Mouse (Mus musculus): ENCODE measurements around the gene Nsun2.
"Not testable (repeated sequence)": the region's sequence is repeated elsewhere in the genome, so short reads cannot be mapped to it uniquely, and the experiment has no call there.

The Nsun2 gene

DNA sequence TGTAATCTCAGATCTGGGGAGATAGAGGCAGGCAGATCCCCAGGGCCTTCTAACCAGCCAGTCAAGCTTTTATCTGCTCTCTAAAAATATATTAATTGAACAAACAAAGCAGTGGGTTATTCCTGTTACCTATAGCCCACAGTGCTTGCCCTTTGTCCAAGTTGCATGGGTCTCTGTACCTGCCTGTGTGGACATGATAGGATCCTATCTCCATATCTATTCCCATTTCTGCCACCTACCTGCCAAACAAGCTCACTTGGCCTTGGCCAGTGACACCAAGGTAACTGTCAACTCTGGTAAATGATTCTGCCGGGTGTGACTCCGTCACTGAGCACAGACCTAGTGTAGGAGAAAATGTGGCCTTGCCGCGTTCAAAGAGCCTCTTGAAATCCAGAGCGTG is 57.8 kb downstream of the Nsun2 start:
- no peak for DNase-seq (ENCODE audit: low read depth, low spot score)

DNA sequence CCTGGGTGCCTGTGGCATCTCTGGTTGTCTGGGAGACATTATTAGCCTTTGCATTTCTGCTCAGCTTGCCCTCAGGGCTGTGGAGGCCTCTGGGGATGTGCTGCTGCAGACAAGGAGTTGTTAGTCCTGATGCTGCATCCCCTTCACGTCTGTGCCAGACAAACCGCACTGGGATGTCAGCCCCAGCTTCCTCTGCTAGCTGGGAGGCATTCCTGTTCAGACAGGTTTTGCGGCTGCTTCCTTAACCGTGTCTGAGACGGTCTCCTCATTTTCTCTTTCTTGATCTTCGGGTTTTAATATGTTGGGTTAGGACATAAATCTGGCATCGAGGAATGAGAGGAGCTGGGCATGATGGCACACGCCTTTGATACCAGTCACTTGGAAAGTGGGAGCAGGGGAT is 58.7 kb downstream of the Nsun2 start:
- no peak for DNase-seq (ENCODE audit: low read depth, low spot score)

DNA sequence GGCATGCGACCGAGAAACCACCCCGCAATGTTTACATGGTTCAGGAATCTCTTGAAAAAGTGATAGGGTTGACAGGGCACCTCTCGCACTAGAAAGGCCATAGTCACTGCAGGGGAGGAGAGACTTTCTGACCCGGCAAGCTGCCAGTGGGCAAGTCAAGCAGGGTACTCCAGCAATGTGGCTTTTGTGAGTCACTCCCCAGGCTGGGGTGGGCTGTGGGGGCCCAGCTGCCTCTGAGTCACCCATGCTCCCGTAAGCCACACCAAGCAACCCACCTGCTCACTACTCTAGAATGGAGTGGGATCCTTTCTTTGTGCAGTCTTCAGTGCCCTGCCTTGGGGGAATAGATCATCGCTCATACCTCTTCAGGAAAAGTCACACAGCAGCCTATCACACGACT is 59.9 kb downstream of the Nsun2 start:
- DNase-seq (ENCODE audit: low read depth, low spot score), result no peak

DNA sequence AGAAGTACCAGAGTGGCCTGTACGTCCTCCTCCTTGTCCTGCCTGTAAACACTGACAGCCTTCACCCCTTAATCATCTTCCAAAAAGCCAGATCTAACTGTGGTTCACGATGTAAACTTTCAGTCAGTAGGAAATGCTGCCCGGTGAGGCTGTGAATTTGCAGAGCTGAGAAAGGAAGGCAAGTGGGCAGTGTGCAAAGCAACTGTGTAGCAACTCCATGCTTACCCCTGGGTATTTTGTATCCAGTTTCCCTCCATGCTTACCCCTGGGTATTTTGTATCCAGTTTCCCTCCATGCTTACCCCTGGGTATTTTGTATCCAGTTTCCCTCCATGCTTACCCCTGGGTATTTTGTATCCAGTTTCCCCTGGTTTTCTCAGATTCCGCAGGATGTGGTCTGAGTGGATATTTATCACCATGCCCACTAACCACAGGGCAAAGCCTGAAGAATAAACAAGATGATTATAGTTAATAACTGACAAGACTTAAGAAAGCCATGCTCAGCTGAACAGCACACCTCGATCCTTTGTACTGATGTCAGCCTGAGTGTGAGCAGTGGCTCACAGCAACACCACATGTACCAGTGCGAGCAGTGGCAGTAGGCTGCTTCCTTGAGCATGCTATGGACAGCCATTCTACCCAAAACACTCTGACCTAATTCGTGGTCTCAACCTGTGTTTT is 61.2 kb downstream of the Nsun2 start:
- no peak for DNase-seq (ENCODE audit: low read depth, low spot score)

DNA sequence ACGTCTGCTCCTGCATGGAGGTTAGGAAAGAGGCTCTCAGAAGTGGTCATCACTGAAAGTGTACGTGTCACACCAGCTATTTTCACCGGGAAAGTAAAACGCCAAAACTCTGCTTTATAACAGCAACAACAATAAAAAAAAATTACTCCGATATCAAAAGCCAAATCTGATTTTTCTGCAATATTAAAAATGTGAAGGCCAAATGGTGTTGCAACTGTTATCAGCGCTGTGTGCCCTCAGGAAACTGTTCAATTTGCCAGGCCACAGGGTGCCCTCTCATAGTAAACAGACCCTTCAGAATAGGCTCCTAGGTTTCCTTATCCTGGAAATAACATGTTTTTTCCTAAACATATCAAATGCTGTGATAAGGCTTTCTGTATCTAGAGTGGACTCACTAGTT is 62.4 kb downstream of the Nsun2 start:
- DNase-seq (ENCODE audit: low read depth, low spot score), result no peak

DNA sequence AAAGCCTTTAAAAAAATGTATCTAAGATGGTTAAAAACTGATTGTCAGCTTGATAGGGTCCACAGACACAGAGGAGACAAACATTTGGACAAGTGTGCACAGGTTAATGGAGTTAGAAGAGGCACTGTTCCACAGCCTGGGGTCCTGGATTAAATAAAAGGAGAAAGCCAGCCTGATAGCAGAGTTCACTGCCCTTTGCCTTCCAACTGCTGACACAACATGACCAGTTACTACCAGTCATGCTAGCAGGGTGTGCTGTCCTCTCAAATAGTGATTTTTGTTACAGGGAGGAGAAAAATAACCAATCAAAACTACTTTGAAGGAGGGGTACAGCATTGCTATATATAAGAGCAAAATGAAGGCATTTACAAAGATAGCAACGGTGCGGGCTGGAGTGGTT is 63.0 kb downstream of the Nsun2 start:
- no peak for DNase-seq (ENCODE audit: low read depth, low spot score)

DNA sequence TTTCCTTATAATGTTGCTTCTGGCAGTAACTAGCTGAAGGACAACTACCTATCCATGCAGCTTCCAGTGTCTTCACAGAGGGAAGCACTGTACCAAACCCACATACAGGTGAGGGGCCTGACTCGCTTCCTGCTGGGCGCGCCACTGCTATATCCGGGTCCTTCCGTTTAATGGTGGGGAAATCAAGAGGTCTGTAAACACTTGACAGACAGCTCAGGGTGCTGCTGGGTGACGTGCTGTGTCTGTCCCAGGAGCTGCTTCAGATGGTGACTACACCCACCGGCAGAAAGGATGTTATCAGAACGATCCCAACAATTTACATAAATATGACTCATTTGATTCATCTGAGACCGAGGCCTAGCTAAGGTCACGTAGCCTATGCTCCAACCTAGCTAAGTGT is 65.3 kb downstream of the Nsun2 start:
- DNase-seq (ENCODE audit: low read depth, low spot score), result no peak

DNA sequence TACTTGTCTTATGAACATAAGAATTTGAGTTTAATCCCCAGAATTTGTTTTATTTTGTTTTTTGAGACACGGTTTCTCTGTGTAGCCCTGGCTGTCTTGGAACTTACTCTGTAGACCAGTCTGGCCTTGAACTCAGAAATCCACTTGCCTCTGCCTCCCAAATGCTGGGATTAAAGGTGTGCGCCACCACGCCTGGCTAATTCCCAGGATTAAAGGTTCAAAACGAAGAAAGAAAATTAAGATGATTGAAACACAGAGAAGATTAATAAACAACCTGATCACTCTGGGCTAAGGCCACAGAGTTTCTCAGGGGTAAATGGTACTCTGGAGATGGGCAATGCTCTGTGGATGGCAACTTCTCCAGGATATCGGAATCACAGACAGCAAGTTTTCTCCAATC is 67.3 kb downstream of the Nsun2 start:
- not testable (repeated sequence) for DNase-seq (ENCODE audit: low read depth, low spot score)

DNA sequence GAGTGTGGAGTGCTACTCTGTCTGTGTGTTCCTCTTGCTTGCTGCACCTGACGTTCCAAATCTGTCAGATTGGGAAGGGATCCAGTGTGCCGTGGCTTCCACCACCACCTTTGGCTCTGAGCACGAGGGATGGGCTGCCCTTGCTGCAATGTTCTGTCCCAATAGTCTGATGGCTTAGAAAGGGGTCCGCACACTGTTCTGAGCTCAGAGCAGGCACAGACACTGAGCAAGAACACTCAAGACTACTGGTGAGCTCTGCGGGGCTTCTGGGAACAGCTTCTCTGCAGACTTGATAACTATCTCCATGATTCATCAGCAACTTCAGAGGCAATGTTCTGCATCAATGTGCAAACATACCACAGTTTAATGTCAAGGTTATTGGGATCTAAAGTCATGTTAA is 67.8 kb downstream of the Nsun2 start:
- no peak for DNase-seq (ENCODE audit: low read depth, low spot score)

DNA sequence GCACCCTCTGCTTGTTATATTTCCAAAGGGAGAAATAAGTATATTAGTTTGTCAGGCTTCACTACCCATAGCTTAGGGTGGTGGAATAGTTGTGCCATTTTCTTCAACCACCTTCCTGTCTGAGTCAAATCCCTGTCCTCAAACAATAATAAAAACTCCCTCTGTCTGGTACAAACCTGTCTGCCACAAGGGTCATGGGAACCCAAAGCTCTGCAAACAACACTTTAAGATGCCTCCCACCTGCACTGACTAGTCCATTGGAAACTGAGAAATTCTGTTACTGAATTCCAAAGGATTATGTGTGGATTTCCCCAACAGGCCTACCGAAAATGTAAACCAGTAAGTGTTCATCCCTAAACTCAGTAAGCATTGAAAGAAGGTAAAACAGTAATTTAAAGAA is 71.1 kb downstream of the Nsun2 start:
- DNase-seq (ENCODE audit: low read depth, low spot score), result no peak

DNA sequence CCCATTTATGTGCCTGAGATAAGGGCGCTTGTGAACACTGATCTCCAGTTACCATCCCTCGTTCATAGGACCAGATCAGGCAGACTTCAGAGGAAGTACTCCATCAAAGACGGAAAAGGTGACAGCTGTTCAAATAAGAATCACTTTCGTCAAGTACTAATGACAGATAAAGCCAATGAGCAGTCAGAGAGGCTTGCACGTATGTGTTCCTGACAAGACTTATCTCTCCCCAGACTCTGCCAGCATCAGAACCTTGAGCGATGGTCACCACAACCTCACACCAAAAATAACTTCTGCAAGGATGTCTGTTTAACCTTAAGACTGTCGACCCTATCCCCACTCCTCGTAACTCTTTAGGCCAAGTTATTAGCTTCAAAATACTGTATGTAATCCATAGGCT is 75.2 kb downstream of the Nsun2 start:
- DNase-seq (ENCODE audit: low read depth, low spot score), result no peak

DNA sequence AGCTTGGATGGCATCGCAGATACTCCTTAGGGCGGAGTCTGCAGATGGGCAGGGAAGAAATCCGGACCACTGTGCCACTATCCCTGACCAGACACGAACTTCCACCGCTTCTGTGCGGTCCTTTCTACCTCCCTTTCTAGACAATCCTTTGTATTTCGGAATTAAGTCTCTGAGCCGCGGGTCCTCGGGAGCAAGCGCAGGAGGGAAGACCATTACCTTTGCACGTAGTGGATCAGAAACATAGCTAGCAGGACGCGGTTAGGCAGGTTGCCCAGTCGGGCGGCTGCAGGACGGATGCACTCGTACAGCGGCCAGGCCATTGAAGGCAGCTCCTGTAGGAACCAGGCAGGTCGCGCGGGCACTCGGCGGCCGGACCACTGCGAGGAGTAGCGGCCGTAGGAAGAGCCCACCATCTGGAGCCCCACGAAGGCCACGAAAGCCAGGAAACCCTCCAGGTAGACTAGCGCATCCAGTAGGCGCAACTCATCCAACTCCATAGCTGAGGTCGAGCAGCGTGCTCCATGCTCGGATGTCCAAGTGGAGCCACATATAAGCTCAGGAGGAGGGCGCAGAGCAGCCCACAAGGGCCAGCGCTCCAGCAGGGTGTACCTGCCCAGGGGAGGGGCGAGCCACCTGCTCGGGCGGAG is 77.3 kb downstream of the Nsun2 start:
- no peak for DNase-seq (ENCODE audit: low read depth, low spot score)

DNA sequence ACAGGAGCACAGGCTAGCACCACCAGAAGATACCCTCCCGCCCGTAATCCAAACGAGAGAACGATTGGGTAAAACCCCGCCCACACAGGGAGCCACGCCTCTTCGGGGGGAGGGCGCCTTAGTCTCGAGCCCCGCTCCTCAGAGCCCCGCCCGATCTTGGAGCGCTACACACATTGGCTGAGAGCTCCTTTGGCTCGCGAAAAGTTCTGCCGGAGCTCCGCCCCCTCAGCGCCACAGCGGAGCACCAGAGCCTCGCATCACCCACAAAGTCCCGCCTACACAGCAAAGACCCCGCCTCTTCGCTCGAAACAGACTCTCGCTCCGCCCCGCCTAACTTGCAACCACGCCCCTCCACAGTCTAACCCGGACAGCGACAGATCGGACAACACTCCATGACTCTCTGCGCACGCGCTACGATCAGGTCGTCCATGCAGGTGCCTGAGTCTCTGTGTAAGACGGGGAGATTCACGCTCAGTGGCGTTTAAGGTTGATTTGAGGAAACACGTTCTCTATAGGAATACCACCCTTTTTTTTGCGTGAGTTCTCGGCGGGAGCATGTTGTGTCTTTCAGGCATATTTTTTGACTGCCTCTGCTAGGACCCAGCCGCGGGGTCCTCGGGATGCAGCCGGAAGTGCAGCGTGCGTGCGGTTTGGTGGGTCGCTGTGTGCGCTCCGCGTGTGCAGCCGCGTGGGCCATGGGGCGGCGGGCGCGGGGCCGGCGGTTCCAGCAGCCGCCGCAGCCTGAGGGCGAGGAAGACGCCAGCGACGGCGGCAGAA is 78.0 kb downstream of the Nsun2 start, which contains the start of gene Srd5a1:
TSS of gene Srd5a1 (minus strand) at position 45 of the 777 bp plus-strand sequence.
- DNase-seq (ENCODE audit: low read depth, low spot score), result peak; percentile 98

DNA sequence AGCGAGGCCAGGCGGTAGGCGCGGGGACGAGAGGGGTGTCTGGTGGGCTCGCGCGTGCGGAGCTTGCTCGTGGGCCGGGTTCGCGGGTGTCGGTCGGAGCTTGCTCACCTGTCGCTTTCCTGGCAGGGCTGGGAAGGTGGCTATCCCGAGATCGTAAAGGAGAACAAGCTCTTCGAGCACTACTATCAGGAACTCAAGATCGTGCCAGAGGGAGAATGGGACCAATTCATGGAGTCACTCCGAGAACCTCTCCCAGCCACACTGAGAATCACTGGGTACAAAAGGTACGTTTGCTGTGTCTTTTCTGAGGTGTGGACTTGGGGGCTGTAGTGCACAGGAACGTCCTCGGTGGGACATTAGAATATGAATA is 78.6 kb downstream of the Nsun2 start:
- no peak for DNase-seq (ENCODE audit: low read depth, low spot score)

DNA sequence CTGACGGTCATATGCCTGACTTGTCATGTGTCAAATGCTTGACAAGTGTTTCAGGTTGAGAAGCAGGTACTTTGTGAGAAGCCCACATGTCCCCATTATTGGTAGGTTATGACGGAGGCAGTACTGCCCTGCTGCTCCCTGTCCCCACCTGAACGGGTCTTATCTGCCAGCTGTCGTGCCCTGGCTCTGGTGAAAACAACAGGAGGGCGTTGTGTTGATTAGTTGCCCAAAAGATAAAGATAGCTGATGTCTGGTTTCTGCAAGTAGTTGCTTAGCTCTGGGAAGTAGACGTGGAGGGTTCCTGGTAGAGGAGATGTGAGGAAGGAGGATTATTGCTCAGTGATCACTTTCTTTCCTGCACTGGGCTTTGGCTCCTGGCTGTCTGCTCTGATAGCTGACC is 83.2 kb downstream of the Nsun2 start:
- DNase-seq (ENCODE audit: low read depth, low spot score), result no peak

DNA sequence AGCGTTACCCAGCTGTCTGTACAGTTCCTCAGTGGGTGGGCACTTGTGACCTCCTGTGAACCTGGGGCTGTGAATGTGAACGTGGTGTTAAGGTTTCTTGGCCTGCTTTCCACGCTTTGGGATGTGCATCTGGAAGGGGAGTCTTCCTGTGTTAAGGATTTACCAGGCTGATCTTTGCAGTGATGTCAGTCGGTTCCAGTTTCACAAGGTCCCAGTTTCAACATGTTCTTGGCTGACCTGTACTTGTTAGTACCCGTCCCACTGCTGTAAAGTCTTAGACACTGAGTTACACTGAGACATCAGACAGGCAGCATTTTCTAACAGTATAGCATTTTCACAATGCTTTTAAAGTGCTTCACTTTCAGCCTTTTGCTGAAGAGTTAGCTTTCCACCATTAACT is 90.3 kb downstream of the Nsun2 start:
- no peak for DNase-seq (ENCODE audit: low read depth, low spot score)

DNA sequence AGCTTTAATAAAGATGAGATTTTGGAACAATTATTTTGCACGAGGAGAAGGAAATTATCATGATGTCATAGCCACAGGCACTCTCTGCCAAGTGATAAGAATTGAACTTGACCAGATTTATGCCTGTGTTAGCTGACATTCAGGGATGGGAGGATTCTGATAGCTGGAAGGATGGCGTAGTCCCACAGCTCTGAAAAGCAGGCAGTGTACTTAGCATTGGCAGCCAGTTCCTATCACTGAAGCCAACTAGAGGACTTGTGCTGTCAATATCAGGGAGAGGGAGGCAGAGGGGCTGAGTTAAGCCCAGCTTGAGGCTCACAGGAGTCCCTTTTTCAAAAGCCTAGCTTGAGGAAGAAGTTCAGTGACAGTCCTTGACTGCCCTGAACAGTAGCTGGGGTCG is 91.0 kb downstream of the Nsun2 start:
- no peak for DNase-seq (ENCODE audit: low read depth, low spot score)

DNA sequence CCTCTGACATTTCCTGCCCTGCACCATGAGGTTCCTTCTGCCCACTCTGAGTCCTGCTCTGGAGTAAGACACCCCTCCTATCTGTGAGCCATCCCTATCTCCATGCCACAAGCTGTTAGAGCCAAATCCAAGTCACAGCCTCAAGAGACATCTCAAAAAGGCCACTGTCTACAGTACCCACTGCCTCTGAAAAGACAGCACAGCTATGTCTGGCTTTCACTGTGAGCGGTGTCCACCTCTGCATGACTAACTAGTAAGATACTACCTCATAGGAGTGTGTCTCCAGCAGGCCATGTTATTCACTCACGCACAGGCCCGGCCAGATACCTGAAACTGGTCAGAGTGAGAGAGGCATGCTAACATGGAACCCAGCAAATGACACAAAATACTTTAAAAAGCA is 94.4 kb downstream of the Nsun2 start:
- DNase-seq (ENCODE audit: low read depth, low spot score), result no peak

DNA sequence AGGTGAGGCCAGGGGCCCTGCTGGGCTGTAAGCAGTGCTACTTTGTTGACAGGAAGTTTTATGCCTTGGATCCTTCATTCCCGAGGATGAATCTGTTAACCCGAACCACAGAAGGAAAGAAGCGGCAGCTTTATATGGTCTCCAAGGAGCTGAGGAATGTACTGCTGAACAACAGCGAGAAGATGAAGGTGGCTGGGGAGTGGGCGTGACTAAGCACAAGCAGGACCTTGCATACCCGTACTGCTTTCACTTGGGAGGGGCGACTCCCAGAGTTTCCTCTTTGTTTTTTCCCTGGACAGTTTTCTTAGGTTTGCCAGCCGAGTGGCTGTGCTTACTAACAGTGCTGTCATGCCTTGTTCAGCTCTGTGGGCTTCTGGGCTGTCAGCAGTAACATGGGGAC is 97.0 kb downstream of the Nsun2 start:
- DNase-seq (ENCODE audit: low read depth, low spot score), result no peak

DNA sequence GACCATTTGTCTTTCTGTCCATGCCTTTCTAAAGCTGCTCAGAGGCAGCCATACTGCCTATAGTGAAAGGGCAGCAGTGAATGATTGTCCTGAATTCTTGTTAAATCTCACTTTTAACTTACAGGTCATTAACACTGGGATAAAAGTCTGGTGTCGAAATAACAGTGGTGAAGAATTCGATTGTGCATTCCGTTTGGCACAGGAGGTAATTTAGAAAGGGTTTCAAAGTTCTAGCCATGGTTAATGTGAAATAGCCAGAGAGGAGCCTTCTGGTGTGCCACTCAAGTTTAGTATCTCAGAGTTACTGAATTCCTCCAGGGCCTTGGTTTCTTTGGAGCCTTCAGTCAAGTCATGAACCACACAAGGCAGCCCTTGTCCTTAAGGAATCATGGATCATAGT is 97.6 kb downstream of the Nsun2 start:
- no peak for DNase-seq (ENCODE audit: low read depth, low spot score)

DNA sequence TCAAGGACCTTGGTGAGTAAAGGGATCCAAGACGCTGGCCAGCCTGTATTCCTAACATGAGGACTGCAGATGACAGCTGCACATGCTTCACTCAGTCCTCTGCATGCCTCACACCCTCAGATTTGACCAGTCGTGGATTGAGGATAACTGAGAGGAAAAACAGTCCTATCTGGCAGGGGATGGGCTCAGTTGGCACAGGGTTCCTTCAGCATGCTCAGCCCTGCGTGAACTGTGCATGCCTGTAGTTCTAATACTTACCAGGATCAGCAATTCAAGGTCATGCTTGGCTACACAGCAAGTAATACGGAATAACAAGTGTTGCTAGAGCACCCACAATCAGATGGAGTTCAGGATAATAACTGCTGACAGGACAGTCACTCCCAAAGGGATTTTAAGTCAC is 98.1 kb downstream of the Nsun2 start:
- no peak for DNase-seq (ENCODE audit: low read depth, low spot score)

DNA sequence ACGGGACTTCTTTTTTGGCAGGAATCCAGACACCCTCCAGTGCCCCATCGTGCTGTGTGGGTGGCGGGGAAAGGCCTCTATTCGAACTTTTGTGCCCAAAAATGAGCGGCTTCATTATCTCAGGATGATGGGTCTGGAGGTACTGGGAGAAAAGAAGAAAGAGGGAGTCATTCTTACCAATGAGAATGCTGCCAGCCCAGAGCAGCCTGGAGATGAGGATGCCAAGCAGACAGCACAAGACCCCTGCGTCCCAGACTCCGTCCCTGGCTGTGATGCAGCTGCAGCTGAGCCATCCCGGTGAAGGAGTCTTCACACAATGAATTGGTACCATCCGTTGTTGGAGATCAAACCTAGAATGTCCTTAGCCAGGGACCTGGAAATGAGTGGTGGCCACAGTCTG is 100.0 kb downstream of the Nsun2 start:
- no peak for DNase-seq (ENCODE audit: low read depth, low spot score)

DNA sequence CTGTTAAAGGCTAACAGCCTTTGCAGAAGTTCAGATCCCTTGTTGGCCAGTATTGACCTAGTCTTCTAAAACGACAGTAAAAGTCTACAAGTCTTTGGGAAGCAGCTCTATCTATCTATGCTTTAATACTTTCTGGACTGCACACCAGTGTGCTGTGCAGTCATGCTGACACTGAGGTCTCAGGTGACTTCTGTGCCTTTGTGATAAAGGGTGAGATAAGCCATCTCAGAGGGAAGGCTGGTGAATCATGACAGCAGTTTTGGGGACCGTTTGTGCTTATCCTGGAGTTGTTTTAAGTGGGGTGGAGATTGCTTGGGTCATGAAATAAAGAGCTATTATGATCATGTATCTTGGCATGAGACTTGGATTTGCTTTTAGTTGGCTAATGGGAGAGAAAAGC is 100.4 kb downstream of the Nsun2 start:
- DNase-seq (ENCODE audit: low read depth, low spot score), result no peak

Data from brain, embryonic 18.5 days (tissue).